Mouse (Mus musculus) limb, embryonic 14.5 days (tissue): ENCODE results near the gene Casr. TPM values are rescaled to one million over a fixed set of nuclear protein-coding genes. Genes with fewer than 3 reads are reported as not detected.
A peak's percentile ranks its signal among the peaks of the same experiment; 100 is the strongest.

Experiments
- ATAC-seq: fragments of 200-750 bp; cut with Nextera tagmentation; 2 replicates; pipeline ENCODE4 v1.8.0; 2017; ENCODE audit warnings: low read depth, moderate number of reproducible peaks, moderate TSS enrichment; ENCODE audit not compliant: low FRiP score
- DNase-seq: peaks from one replicate; pipeline ENCODE4 v3.0.0-alpha.2; 2015; ENCODE audit warnings: low spot score
- H3K27ac ChIP-seq: fragments of 300-500 bp; sonication (generic); replicated peaks from 2 replicates; pipeline ENCODE4 v1.5.1; 2014; ENCODE audit warnings: low read depth, mild to moderate bottlenecking, low read length, moderate library complexity, mixed read lengths
- H3K27me3 ChIP-seq: fragments of 300-500 bp; sonication (generic); 2 replicates; pipeline ENCODE4 v1.6.1; 2014; ENCODE audit warnings: low read length, mixed read lengths; ENCODE audit not compliant: control insufficient read depth, insufficient read depth
- H3K36me3 ChIP-seq: fragments of 300-500 bp; sonication (generic); 2 replicates; pipeline ENCODE4 v1.6.1; 2014; ENCODE audit warnings: mild to moderate bottlenecking, low read length, moderate library complexity, mixed read lengths; ENCODE audit not compliant: control insufficient read depth, insufficient read depth
- H3K4me1 ChIP-seq: fragments of 300-500 bp; sonication (generic); 2 replicates; pipeline ENCODE4 v1.6.1; 2014; ENCODE audit warnings: antibody characterized with exemption, low read length, mixed read lengths; ENCODE audit not compliant: control insufficient read depth, insufficient read depth
- H3K4me2 ChIP-seq: fragments of 300-500 bp; sonication (generic); replicated peaks from 2 replicates; pipeline ENCODE4 v1.6.1; 2014; ENCODE audit warnings: low read depth, mild to moderate bottlenecking, low read length, moderate library complexity; ENCODE audit not compliant: severe bottlenecking
- H3K4me3 ChIP-seq: fragments of 300-500 bp; sonication (generic); replicated peaks from 2 replicates; pipeline ENCODE4 v1.5.1; 2014; ENCODE audit warnings: low read length
- H3K9ac ChIP-seq: fragments of 300-500 bp; sonication (generic); 2 replicates; pipeline ENCODE4 v1.6.1; 2014; ENCODE audit warnings: mild to moderate bottlenecking, low read depth, low read length, moderate library complexity; ENCODE audit not compliant: severe bottlenecking
- H3K9me3 ChIP-seq: fragments of 300-500 bp; sonication (generic); 2 replicates; pipeline ENCODE4 v1.6.1; 2016; ENCODE audit warnings: low read length; ENCODE audit not compliant: control insufficient read depth
- POLR2A ChIP-seq: fragments of 200-500 bp; IDR thresholded peaks from 2 replicates; pipeline ENCODE4 v1.8.0; 2012; ENCODE audit warnings: inconsistent platforms, mild to moderate bottlenecking, moderate library complexity, borderline replicate concordance; ENCODE audit not compliant: insufficient read depth, insufficient read length; ENCODE audit errors: extremely low read depth
- WGBS: fragments of 180-500 bp; shearing (Covaris S2); extraction: QIAGEN DNeasy Blood & Tissue Kit; methylation state at CpG from one replicate; pipeline ENCODE4 v1.1.7; 2014; 5-methylcytosine and 5-hydroxymethylcytosine counted together
- polyA plus RNA-seq, 2 experiments: library from polyadenylated mRNA; depleted of rRNA in 1 of 2; stranded (reverse) in 1 of 2; unstranded in 1 of 2; fragments of >200 nt; fragmentation: Nextera tagmentation in 1 of 2; extraction: Ambion mirVana in 1 of 2; gene quantifications; 2 replicates each; pipeline versions ENCODE4 v1.2.1 to v1.2.3; 2012 to 2014

Gene Casr
- polyA plus RNA-seq, 2 experiments = 0.16 to 0.40 TPM

- no peak overlapping the region for H3K4me2 ChIP-seq
- 0 out of 2 replicates have a peak overlapping the region, but pooled peaks have one; percentile 14 for H3K27ac ChIP-seq
- H3K27me3 ChIP-seq = no peaks in the 10 kb centered on the region
- no peak for TF ChIP-seq POLR2A
- no peaks in the 10 kb centered on the region for H3K9me3 ChIP-seq
- WGBS = 60% methylated on average over 5 of the region's 5 CpGs
- H3K4me3 ChIP-seq = no peak overlapping the region
- H3K9ac ChIP-seq = no peak overlapping the region
- DNase-seq (no peak), ATAC-seq (0 out of 2 replicates have a peak, but pooled peaks have one; percentile 41)
- H3K36me3 ChIP-seq = no peaks in the 10 kb centered on the region
- peaks cover 16% of the 10 kb centered on the region for H3K4me1 ChIP-seq
Measured at GRCm38 (mm10) chr16:36531630-36532029, 30.3 kb downstream of the Casr start.

DNA sequence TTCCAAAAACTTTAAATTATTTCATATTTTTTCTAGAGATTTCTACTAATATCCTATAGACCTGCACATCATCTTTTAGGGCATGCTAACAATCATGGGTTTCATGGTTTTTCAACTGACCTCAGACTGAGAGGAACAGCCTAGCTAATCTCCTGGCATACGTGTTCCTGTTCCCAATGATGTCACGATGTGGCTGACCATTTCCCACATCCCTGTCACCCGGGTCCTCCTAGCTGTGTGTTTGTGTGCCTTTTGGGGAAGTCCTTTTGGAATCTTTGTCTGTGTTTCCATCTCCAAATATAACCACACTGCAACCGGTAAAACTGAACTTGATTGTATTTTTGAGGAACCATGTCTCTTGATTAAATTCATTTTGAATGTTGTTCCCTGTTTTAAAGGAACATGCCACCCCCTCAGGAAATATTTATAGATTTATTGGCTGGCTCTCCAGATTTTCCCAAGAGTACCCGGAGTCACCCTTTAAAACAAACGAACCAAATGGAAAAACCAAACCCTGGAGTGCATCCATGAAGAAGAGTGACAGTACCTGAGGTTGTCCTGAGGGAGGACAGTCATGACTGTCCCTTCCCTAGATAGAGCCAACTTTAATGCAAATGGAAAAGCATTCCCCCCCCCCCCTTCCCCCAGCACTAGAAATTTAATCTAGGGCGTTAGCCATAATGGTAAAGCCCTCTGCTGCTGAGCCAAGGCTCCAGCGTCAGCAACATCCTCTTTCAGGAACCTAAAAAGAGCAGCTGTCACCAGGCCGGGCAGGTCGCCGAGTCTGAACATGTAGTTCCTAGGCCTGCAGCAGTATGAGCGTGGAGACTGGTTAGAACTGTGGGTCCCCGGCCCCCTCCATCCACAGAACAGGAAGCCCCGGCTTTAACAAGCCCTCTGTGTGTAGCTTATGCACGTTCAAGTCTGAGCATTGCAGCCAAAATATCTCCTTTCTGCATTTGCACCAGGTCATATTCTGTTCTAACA lies 31.1 kb downstream of the Casr start:
- Histone ChIP-seq H3K4me3 (no peak overlapping the region), H3K9me3 (no peaks in the 10 kb centered on the region), H3K27me3 (no peaks in the 10 kb centered on the region), H3K4me1 (peaks cover 16% of the 10 kb centered on the region), H3K9ac (no peak overlapping the region), H3K27ac (no peak overlapping the region), H3K36me3 (no peaks in the 10 kb centered on the region), H3K4me2 (0 out of 2 replicates have a peak overlapping the region, but pooled peaks have one; percentile 15)
- DNase-seq = peak; percentile 58
- no peak for TF ChIP-seq POLR2A
- peak; percentile 81 for ATAC-seq
- 42% methylated on average over 15 of the region's 15 CpGs for WGBS

- Histone ChIP-seq H3K9ac (no peak overlapping the region), H3K4me1 (peaks cover 16% of the 10 kb centered on the region), H3K4me3 (no peak overlapping the region), H3K27me3 (no peaks in the 10 kb centered on the region), H3K9me3 (no peaks in the 10 kb centered on the region), H3K4me2 (no peak overlapping the region), H3K36me3 (no peaks in the 10 kb centered on the region), H3K27ac (no peak overlapping the region)
- ATAC-seq = no peak
- WGBS = 47% methylated on average over 3 of the region's 3 CpGs
- TF ChIP-seq POLR2A = no peak
- no peak for DNase-seq
Measured at GRCm38 (mm10) chr16:36528822-36529221, 33.1 kb downstream of the Casr start.

DNA sequence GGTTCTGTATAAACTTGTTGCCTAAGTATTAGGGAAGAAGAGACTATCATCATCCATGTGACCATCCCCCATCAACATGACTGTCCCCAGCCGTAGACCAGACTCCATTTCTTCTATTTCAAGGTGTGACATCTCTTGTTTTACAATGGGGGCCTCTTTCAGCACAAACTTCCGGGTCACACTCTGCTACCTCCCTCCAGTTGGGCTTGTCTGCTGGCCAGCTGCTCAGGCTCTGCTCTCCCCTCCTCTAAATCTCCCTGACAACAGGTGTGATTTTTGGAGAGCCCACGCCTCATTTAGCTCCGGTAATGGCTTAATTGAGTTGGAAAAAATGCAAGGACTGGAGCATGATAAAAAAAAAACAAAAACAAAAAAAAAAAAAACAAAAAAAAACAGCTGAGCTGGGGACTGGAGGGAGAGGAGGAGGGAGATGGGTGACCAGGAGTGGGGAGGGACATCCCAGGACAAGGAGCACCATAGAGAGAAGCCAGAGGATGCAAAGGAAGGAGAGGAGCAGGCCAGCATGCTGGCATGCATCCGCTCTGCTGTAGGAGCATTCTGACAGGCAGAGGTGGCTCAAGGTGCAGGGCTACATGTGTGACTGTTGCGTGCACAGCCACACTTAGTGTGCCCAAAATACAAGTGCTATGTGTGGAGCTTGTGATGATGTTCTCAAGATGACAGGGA lies 35.2 kb downstream of the Casr start:
- H3K27me3 ChIP-seq = no peaks in the 10 kb centered on the region
- peaks cover 13% of the 10 kb centered on the region for H3K4me1 ChIP-seq
- no peak overlapping the region for H3K4me2 ChIP-seq
- H3K27ac ChIP-seq = no peak overlapping the region
- no peaks in the 10 kb centered on the region for H3K9me3 ChIP-seq
- no peak for TF ChIP-seq POLR2A
- no peaks in the 10 kb centered on the region for H3K36me3 ChIP-seq
- ATAC-seq (no peak), DNase-seq (no peak)
- 46% methylated on average over 6 of the region's 6 CpGs for WGBS
- H3K9ac ChIP-seq = no peak overlapping the region
- H3K4me3 ChIP-seq = no peak overlapping the region

DNA sequence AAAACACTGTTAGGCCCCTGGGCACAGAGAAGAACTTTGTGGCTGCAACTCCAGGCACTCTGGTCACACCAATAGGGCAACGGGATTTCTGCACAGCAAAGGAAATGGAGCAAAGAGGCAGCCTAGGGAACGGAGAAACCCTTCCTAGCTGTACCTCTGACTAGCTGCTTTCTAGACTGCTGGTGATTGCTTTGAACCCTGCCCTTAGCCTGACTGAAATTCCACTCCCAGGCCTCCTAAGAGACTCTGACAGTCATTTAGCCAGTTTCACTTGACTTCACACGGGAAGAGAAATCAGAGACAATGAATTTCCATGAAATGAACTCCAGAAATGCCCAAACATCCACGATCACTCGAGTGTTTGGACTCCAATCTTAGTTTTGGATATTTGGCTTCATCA lies 38.8 kb downstream of the Casr start:
- no peak overlapping the region for H3K27ac ChIP-seq
- H3K9me3 ChIP-seq = no peaks in the 10 kb centered on the region
- 68% methylated on average over 5 of the region's 5 CpGs for WGBS
- no peak overlapping the region for H3K9ac ChIP-seq
- no peak overlapping the region for H3K4me3 ChIP-seq
- H3K36me3 ChIP-seq = no peaks in the 10 kb centered on the region
- no peaks in the 10 kb centered on the region for H3K4me1 ChIP-seq
- DNase-seq (no peak), ATAC-seq (no peak)
- H3K4me2 ChIP-seq = no peak overlapping the region
- H3K27me3 ChIP-seq = no peaks in the 10 kb centered on the region
- no peak for TF ChIP-seq POLR2A
